Mouse (Mus musculus) v-Abl transformed pro-B cells (cell line): Measurements from ENCODE around the gene Zdhhc15.
"Not testable (repeated sequence)": the region's sequence is repeated elsewhere in the genome, so short reads cannot be mapped to it uniquely, and the experiment has no call there.

Experiments used
- in situ Hi-C, 2 experiments: fragments of 400-800 bp; cut with MboI; formaldehyde crosslinking; loops; one replicate each; pipeline ENCODE4 v1.15.1; 2025; ENCODE audit not compliant: unreplicated experiment in 2 of 2

Zdhhc15 gene

DNA sequence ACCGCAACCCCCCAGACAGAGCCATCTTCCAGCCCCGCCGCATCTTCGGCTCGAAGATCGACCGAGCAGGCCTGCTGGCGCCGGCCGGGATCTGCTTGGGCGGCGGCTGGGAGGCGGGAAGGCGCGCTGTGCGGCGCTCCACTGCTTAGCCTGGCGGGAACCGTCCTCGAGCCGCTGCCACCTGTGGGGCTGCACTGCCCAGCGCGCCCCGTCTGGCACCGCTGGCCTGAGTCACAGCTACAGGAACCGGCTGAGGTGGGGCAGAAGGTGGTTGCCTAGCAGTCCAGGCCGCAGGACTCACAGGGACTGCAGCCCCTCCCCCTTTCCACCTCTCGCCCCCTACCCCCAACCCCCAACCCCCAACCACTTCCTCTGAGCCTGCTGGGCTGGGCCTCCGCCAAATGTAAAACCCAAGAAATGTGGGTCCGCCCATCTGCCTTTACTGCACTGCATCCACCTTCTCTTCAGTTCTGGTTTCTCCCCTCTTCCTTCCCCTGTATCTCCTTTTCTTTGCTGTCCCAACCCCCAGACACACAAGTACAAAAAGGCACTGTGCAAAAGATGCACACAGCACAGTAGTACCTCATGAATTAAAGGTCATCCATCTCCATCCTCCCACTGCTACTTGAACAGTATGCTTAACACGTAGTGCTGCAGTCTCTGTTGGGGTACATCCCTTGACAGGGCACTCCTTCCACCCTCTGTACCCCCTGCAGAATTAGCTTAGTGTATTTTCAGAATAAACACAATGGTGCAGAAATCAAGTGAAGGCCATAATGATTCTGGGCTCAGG is at the start of gene Zdhhc15:
Gene Zdhhc15 (minus strand): TSS at position 308 of the 793 bp plus-strand sequence.
- in situ Hi-C loops, result no loop called here

DNA sequence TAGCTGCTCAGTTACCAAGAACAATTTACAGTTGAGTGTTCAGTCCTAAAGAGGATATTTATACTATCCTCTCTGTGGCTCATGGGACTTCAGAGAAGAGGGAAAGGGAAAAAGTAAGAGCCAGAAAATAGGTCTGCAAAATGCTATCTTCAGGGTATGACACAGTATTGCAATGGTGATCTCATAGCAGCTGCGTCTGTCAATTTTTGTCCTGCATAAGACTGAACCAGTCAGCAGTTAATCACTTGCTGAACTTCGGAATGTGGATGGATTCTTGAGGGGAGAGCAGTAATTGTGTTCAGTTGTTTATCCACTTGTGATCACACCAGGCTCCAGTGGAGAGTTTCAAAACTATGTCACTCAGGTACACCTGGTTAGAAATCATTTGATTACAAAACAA is 37.1 kb upstream of the Zdhhc15 start:
- in situ Hi-C loops, result no loop called here

DNA sequence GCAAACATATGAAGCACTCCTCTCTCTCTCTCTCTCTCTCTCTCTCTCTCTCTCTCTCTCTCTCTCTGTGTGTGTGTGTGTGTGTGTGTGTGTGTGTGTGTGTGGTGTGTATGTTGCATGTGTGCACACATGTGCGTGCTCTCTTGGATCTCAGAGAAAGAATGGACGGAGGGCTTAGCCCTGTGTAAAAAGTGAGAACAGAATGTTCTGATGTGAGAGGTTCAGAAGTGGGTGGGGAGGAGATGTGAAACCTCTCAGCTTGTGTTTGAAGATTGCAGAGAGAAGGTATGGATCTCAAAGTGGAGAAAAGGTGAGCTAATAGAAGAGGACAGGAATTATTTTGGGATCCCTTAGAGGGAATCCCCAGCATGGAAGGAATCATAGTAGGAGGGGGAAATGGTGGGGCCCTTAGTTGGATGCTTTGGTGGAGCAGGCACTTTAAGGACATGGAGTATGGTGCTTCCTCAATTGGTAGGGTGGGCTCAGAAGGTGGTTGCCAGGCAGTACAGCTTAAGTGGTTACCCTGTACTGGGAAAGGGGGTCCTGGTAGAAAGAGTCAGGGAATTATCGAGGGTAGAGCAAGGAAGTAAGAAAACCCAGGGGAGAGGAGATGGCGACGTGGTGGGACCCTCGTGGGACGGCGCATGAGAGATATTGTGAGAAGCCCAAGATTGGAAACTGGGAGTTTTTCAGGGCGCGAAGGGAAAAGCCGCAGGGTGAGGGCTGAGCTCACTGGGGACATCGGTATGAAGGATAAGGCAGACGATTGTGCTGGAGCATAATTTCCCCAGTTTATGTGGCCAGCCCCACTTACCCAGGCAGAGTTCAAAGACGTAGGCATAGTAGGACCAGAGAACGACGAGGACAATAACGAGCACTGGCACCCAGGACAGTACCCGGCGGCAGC is 761 bp downstream of the Zdhhc15 start:
- in situ Hi-C loops, result no loop called here

GRCm38 (mm10) chrX:104656976-104657375 is 13.9 kb downstream of the Zdhhc15 start:
- in situ Hi-C loops, result no loop called here

DNA sequence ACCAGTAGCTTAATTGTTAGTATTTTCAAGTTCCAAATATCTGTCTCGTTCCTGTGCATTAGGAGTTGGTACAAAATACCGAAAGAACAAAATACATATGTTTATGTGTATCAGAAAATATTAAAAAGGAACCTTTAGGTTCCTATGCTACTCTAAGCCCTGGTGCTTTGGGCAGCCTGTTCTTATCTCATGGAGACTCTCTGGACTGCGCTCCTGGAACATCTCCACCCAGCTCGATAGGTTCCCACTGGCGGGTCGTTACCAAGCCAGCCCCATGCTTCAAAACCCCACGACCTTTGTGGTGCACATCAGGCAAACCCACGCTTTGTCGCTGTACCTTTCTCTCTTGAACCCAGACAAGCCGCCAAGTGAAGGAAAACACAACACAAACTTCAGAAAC is 58.3 kb downstream of the Zdhhc15 start:
- in situ Hi-C loops, result no loop called here

GRCm38 (mm10) chrX:104603738-104604430 is 67.0 kb downstream of the Zdhhc15 start:
- in situ Hi-C loops, result not testable (repeated sequence)

GRCm38 (mm10) chrX:104602168-104602859 is 68.5 kb downstream of the Zdhhc15 start:
- in situ Hi-C loops, result not testable (repeated sequence)

- in situ Hi-C loops, result loop anchor here in 1 of 2 experiments (25.0 kb wide), 1 partner anchor 387 kb away; no protein-coding TSS in a partner anchor
Measured at GRCm38 (mm10) chrX:104573946-104574345, 96.9 kb downstream of the Zdhhc15 start.

DNA sequence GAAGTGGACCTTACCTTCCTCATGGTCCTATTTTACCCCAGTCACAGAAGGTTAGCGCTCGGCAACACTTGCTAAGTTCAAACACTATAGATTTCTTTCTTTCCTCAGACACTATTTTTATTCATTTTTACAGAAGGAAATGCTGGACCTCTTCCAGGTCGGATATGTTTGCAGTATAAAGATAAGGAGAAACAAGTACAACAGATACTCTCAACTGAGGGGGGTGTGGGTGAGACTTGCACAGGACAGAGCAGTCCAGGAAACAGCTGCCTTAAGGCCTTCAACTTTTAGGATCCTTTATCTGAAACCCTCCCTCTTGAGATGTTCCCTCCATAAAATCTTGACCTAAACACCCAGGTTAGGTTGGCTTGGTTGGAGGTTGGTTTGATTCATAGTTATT is 103.4 kb downstream of the Zdhhc15 start:
- in situ Hi-C loops, result loop anchor here in 1 of 2 experiments (25.0 kb wide), 1 partner anchor 380 kb away; no protein-coding TSS in a partner anchor

GRCm38 (mm10) chrX:104545283-104545682 is 125.6 kb downstream of the Zdhhc15 start:
- in situ Hi-C loops, result no loop called here

- in situ Hi-C loops, result no loop called here
Measured at GRCm38 (mm10) chrX:104543919-104544595, 126.8 kb downstream of the Zdhhc15 start.

GRCm38 (mm10) chrX:104542635-104543034 is 128.2 kb downstream of the Zdhhc15 start:
- in situ Hi-C loops, result no loop called here

DNA sequence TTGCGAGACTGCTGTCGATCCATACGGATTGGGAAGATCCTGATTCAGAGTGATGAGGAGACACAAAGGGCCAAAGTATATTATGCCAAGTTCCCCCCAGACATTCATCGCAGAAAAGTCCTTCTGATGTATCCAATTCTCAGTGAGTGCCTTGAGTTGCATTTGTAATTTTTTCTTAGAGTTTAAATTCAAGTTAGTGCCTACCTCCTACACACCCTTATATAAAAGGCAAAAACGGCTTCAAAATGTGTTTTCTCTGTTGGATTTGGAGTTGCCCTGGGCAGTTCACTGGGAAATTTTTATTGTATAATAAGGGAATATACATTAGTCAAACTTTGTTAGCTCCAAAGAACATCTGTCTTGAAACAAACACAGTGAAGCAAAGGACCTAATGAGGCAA is 169.1 kb downstream of the Zdhhc15 start:
- in situ Hi-C loops, result no loop called here

- in situ Hi-C loops, result loop anchor here in 1 of 2 experiments (10.0 to 25.0 kb wide), 2 partner anchors 515 to 877 kb away; no protein-coding TSS in a partner anchor
Measured at GRCm38 (mm10) chrX:104489626-104490355, 181.1 kb downstream of the Zdhhc15 start.

GRCm38 (mm10) chrX:104488870-104489467 is 181.9 kb downstream of the Zdhhc15 start:
- in situ Hi-C loops, result loop anchor here in 1 of 2 experiments (10.0 to 25.0 kb wide), 2 partner anchors 516 to 877 kb away; no protein-coding TSS in a partner anchor

- in situ Hi-C loops, result loop anchor here in 1 of 2 experiments (10.0 to 25.0 kb wide), 2 partner anchors 517 to 876 kb away; no protein-coding TSS in a partner anchor
Measured at GRCm38 (mm10) chrX:104488036-104488435, 182.8 kb downstream of the Zdhhc15 start.
